9 mouse cellular contexts compared by ENCODE assay signal in the genomic region with DNA sequence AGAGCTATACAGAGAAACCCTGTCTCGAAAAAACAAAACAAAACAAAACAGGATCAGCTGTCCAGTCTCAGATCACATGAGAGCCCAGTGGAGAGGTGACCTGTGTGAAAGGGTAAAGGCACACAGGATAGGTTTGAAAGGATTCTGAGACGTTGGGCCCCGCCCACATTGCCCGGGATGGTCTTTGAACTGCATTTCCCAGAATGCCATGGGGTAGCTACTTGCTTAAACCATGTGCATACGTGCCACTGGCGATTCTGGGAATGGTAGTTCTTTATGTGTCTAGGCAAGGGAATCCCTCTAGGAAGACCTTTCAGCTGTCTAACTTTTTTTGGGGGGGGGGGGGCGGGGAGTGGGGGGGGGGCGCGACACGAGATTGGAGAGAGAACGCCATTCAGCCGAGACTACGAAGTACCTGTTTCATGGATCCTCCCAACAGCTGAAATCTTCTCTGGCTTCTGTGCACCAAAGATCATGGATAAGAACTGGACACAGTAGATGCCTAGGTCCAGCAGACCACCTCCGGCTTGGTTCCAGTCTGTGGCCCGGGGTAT. TPM values are rescaled to one million over a fixed set of nuclear protein-coding genes. Genes with fewer than 3 reads are reported as not detected.
DNase-seq lines count a peak whose midpoint lies in the region; ATAC-seq and TF ChIP-seq lines count a peak whose summit lies in the region.
"Had no signal": no experiment of that assay in that cellular context is flagged by ENCODE, and none has a peak within 500 bp of the region (broad histone marks: within the 10 kb centered on the region; RNA-seq: fewer than 3 reads in every experiment).

Gene Tulp2, plus strand, starts transcription at position 504 of the 554 bp plus-strand sequence.

- 0 out of 2 replicates have a peak, but pooled peaks cover 5% of the 10 kb centered on the region for H3K36me3 ChIP-seq in heart, embryonic 13.5 days
- H3K36me3 ChIP-seq in kidney, embryonic 16.5 days (ENCODE audit: insufficient read depth, low read length) = no peaks in the 10 kb centered on the region
- H3K36me3 ChIP-seq in liver, embryonic 16.5 days (ENCODE audit: control insufficient read depth, insufficient read depth) = no peaks in the 10 kb centered on the region
- H3K36me3 ChIP-seq in thymus, adult 2 months (ENCODE audit: control insufficient read depth, insufficient read depth, low read length) = no peaks in the 10 kb centered on the region

- DNase-seq in heart, adult 11 months = peak; percentile 94
- no peak for DNase-seq in heart, adult 9 months (ENCODE audit: low spot score in 2 of 2)
- DNase-seq in cerebellum, postnatal 14 days = peak; percentile 79
- peak; percentile 36 for DNase-seq in neural tube, embryonic 10.5 days (ENCODE audit: extremely low spot score, low spot score)
- peak; percentile 74 for DNase-seq in thymus, adult 2 months

- peak; percentile 74; the same call in 1 of the 2 replicates for ATAC-seq in heart, embryonic 13.5 days (ENCODE audit: extremely low read depth, insufficient number of reproducible peaks, low FRiP score, low TSS enrichment)
- ATAC-seq in kidney, embryonic 16.5 days (ENCODE audit: low FRiP score, low TSS enrichment) = peak; percentile 83
- ATAC-seq in liver, embryonic 16.5 days (ENCODE audit: low read depth) = peak; percentile 79

- no peak within 1 kb of the TSS for H3K4me3 ChIP-seq in heart, embryonic 13.5 days
- no peak within 1 kb of the TSS for H3K4me3 ChIP-seq in kidney, embryonic 16.5 days (ENCODE audit: low read length)
- no peak within 1 kb of the TSS for H3K4me3 ChIP-seq in liver, embryonic 16.5 days (ENCODE audit: low read depth, low read length)
- H3K4me3 ChIP-seq in thymus, adult 2 months (ENCODE audit: control insufficient read depth, insufficient read depth, low read length) = no peak within 1 kb of the TSS

- no peak within 1 kb of the TSS for H3K4me2 ChIP-seq in heart, embryonic 13.5 days
- H3K4me2 ChIP-seq in kidney, embryonic 16.5 days (replicated peaks; ENCODE audit: low read depth, low read length) = no peak within 1 kb of the TSS
- H3K4me2 ChIP-seq in liver, embryonic 16.5 days (ENCODE audit: low read depth, low read length) = no peak within 1 kb of the TSS

- no peaks in the 10 kb centered on the region for H3K4me1 ChIP-seq in heart, embryonic 13.5 days
- H3K4me1 ChIP-seq in kidney, embryonic 16.5 days (ENCODE audit: insufficient read depth, low read length) = no peaks in the 10 kb centered on the region
- peaks cover 12% of the 10 kb centered on the region for H3K4me1 ChIP-seq in liver, embryonic 16.5 days (ENCODE audit: control insufficient read depth, low read depth, low read length)
- no peaks in the 10 kb centered on the region for H3K4me1 ChIP-seq in thymus, adult 2 months (replicated peaks; ENCODE audit: control insufficient read depth, insufficient read depth, low read length)

- WGBS in heart, embryonic 13.5 days = 49% methylated on average over 15 of the region's 15 CpGs
- 51% methylated on average over 15 of the region's 15 CpGs for WGBS in kidney, embryonic 16.5 days
- 40% methylated on average over 15 of the region's 15 CpGs for WGBS in liver, embryonic 16.5 days (ENCODE audit: insufficient replicate concordance)
- 63% methylated on average over 15 of the region's 15 CpGs for WGBS in thymus, adult 2 months

- no peaks in the 10 kb centered on the region for H3K9me3 ChIP-seq in heart, embryonic 13.5 days
- no peaks in the 10 kb centered on the region for H3K9me3 ChIP-seq in kidney, embryonic 16.5 days (ENCODE audit: low read length)
- H3K9me3 ChIP-seq in liver, embryonic 16.5 days (replicated peaks; ENCODE audit: control insufficient read depth, low read length) = no peaks in the 10 kb centered on the region

- no peaks in the 10 kb centered on the region for H3K27me3 ChIP-seq in heart, embryonic 13.5 days (replicated peaks)
- H3K27me3 ChIP-seq in kidney, embryonic 16.5 days (ENCODE audit: insufficient read depth, low read length) = no peaks in the 10 kb centered on the region
- H3K27me3 ChIP-seq in liver, embryonic 16.5 days (ENCODE audit: control insufficient read depth, insufficient read depth, low read depth, low read length) = no peaks in the 10 kb centered on the region
- no peaks in the 10 kb centered on the region for H3K27me3 ChIP-seq in thymus, adult 2 months (ENCODE audit: control insufficient read depth, insufficient read depth, low read length)

- TF ChIP-seq POLR2A in thymus, adult 2 months (IDR thresholded peaks at IDR 0.05; ENCODE audit: control insufficient read depth, extremely low read depth, insufficient read depth, low read length, poor library complexity) = no peak

- H3K9ac ChIP-seq in heart, embryonic 13.5 days = no peak within 1 kb of the TSS
- H3K9ac ChIP-seq in kidney, embryonic 16.5 days (replicated peaks; ENCODE audit: low read length) = no peak within 1 kb of the TSS
- no peak within 1 kb of the TSS for H3K9ac ChIP-seq in liver, embryonic 16.5 days (ENCODE audit: low read depth, low read length)

- TF ChIP-seq CTCF in thymus, adult 2 months (IDR thresholded peaks at IDR 0.05; ENCODE audit: borderline replicate concordance, control insufficient read depth, extremely low read depth, insufficient read depth, low read length, poor library complexity) = no peak

- H3K27ac ChIP-seq in heart, embryonic 13.5 days (replicated peaks) = no peak within 1 kb of the TSS
- no peak within 1 kb of the TSS for H3K27ac ChIP-seq in kidney, embryonic 16.5 days (ENCODE audit: low read length)
- no peak within 1 kb of the TSS for H3K27ac ChIP-seq in liver, embryonic 16.5 days (ENCODE audit: low read length)
- no peak within 1 kb of the TSS for H3K27ac ChIP-seq in thymus, adult 2 months (ENCODE audit: control insufficient read depth, insufficient read depth, low read length)
- H3K27ac ChIP-seq: macrophage had no signal

RNA-seq across cellular contexts. Expression of gene Tulp2, which starts in this region (rescaled TPM):
- polyA plus RNA-seq in heart, embryonic 13.5 days (2015; fragmentation: Nextera tagmentation; extraction: Ambion mirVana) = 0.74 and 1.0 TPM in 2 replicates
- polyA plus RNA-seq in kidney, embryonic 16.5 days (2015; fragmentation: Nextera tagmentation; extraction: Ambion mirVana) = 0.80 and 1.1 TPM in 2 replicates
- 0.41 and 0.75 TPM in 2 replicates for polyA plus RNA-seq in liver, embryonic 16.5 days (2015; fragmentation: Nextera tagmentation; extraction: Ambion mirVana)
- polyA plus RNA-seq in thymus, adult 2 months (2012; rRNA removed) = 2.5 and 3.0 TPM in 2 replicates
- polyA plus RNA-seq: macrophage had no signal

Comparison
In these comparisons a context has a peak if more than half of its experiments do, and no peak if none do; other contexts are left out.
1. DNase-seq: peak in heart, adult 11 months (single experiment), cerebellum, postnatal 14 days (2 of 2), neural tube, embryonic 10.5 days (single experiment) and thymus, adult 2 months (single experiment); none in heart, adult 9 months (0 of 2).
2. Peak in ATAC-seq in liver, embryonic 16.5 days; RNA of the gene not detected or under 1 TPM.
3. Peak in every context shown above with its lines, with median percentiles within 50 percentile points of each other: ATAC-seq.